Mouse (Mus musculus) cerebellum, adult 11 months (tissue): Measurements from ENCODE around the gene Recql.
"Not testable (repeated sequence)": the region's sequence is repeated elsewhere in the genome, so short reads cannot be mapped to it uniquely, and the experiment has no call there.

Experiments
- DNase-seq: peaks from one replicate; pipeline ENCODE4 v3.0.0; 2022

The Recql gene

GRCm38 (mm10) chr6:142363019-142363576, 23.8 kb downstream of the Recql start:
- DNase-seq = no peak

GRCm38 (mm10) chr6:142362036-142362435, 24.9 kb downstream of the Recql start:
- no peak for DNase-seq

- DNase-seq = no peak
Observed at GRCm38 (mm10) chr6:142357106-142357505, 29.8 kb downstream of the Recql start.

- DNase-seq = not testable (repeated sequence)
Observed at GRCm38 (mm10) chr6:142352099-142352498, 34.8 kb downstream of the Recql start.

GRCm38 (mm10) chr6:142347431-142348385, 39.2 kb downstream of the Recql start:
- DNase-seq = no peak

- no peak for DNase-seq
Observed at GRCm38 (mm10) chr6:142346181-142347110, 40.4 kb downstream of the Recql start.

GRCm38 (mm10) chr6:142345440-142346038, 41.3 kb downstream of the Recql start, which contains the start of gene Pyroxd1:
Gene Pyroxd1 (plus strand): TSS chr6:142345654.
- DNase-seq = peak; percentile 71

GRCm38 (mm10) chr6:142343561-142343960, 43.3 kb downstream of the Recql start:
- DNase-seq = no peak

- DNase-seq = no peak
Observed at GRCm38 (mm10) chr6:142339576-142339975, 47.3 kb downstream of the Recql start.

GRCm38 (mm10) chr6:142338961-142339360, 47.9 kb downstream of the Recql start:
- DNase-seq = no peak

GRCm38 (mm10) chr6:142329201-142329600, 57.7 kb downstream of the Recql start:
- no peak for DNase-seq

GRCm38 (mm10) chr6:142326598-142326997, 60.3 kb downstream of the Recql start:
- DNase-seq = no peak

- DNase-seq = no peak
Observed at GRCm38 (mm10) chr6:142322881-142323280, 64.0 kb downstream of the Recql start, which contains the start of gene Slco1a5. Gene Slco1a5 (minus strand): TSS chr6:142322981.

GRCm38 (mm10) chr6:142317106-142317505, 69.8 kb downstream of the Recql start:
- no peak for DNase-seq

GRCm38 (mm10) chr6:142314285-142314684, 72.6 kb downstream of the Recql start:
- DNase-seq = no peak

- no peak for DNase-seq
Observed at GRCm38 (mm10) chr6:142305076-142305475, 81.8 kb downstream of the Recql start.
